Mouse (Mus musculus): ENCODE data around the gene Orc6. TPM values are rescaled to one million over a fixed set of nuclear protein-coding genes. Genes with fewer than 3 reads are reported as not detected.

Orc6 gene
- total and polyA plus RNA-seq, 2 experiments from 2014 or later = 41.4 to 62.3 TPM

GRCm38 (mm10) chr8:85329506-85329905 is 30.1 kb downstream of the Orc6 start:
- no peak overlapping the region for H3K27ac ChIP-seq
- H3K9ac ChIP-seq (replicated peaks; ENCODE audit: low read length) = no peak overlapping the region
- no peaks in the 10 kb centered on the region for H3K9me3 ChIP-seq (ENCODE audit: low read length)
- H3K36me3 ChIP-seq (ENCODE audit: insufficient read depth, low read length) = no peaks in the 10 kb centered on the region
- no peaks in the 10 kb centered on the region for H3K4me1 ChIP-seq (ENCODE audit: insufficient read depth, low read length)
- no peak overlapping the region for H3K4me3 ChIP-seq (ENCODE audit: low read length)
- no peak overlapping the region for H3K4me2 ChIP-seq (ENCODE audit: low read depth, low read length)
- no peak for DNase-seq (ENCODE audit: low spot score)
- H3K27me3 ChIP-seq (ENCODE audit: insufficient read depth, low read length) = no peaks in the 10 kb centered on the region
- ATAC-seq = no peak
- TF ChIP-seq CTCF (IDR thresholded peaks at IDR 0.05; ENCODE audit: low read depth) = no peak
- 69% methylated on average over 1 of the region's 1 CpGs for WGBS

- no peak for ATAC-seq
- H3K9me3 ChIP-seq (ENCODE audit: low read length) = no peaks in the 10 kb centered on the region
- DNase-seq (ENCODE audit: low spot score) = no peak
- no peak for TF ChIP-seq CTCF (IDR thresholded peaks at IDR 0.05; ENCODE audit: low read depth)
- H3K4me3 ChIP-seq (ENCODE audit: low read length) = no peak overlapping the region
- H3K4me2 ChIP-seq (ENCODE audit: low read depth, low read length) = no peak overlapping the region
- no peak overlapping the region for H3K27ac ChIP-seq
- H3K36me3 ChIP-seq (ENCODE audit: insufficient read depth, low read length) = no peaks in the 10 kb centered on the region
- H3K4me1 ChIP-seq (ENCODE audit: insufficient read depth, low read length) = no peaks in the 10 kb centered on the region
- no peak overlapping the region for H3K9ac ChIP-seq (replicated peaks; ENCODE audit: low read length)
- H3K27me3 ChIP-seq (ENCODE audit: insufficient read depth, low read length) = no peaks in the 10 kb centered on the region
These were observed 35.7 kb downstream of the Orc6 start for GRCm38 (mm10) chr8:85335105-85335504.

GRCm38 (mm10) chr8:85336211-85336933 is 36.9 kb downstream of the Orc6 start:
- H3K4me2 ChIP-seq (ENCODE audit: low read depth, low read length) = no peak overlapping the region
- no peak overlapping the region for H3K4me3 ChIP-seq (ENCODE audit: low read length)
- DNase-seq (ENCODE audit: low spot score) (no peak), ATAC-seq (no peak)
- no peak for TF ChIP-seq CTCF (IDR thresholded peaks at IDR 0.05; ENCODE audit: low read depth)
- H3K9me3 ChIP-seq (ENCODE audit: low read length) = no peaks in the 10 kb centered on the region
- no peaks in the 10 kb centered on the region for H3K4me1 ChIP-seq (ENCODE audit: insufficient read depth, low read length)
- 83% methylated on average over 6 of the region's 6 CpGs for WGBS
- no peak overlapping the region for H3K27ac ChIP-seq
- H3K27me3 ChIP-seq (ENCODE audit: insufficient read depth, low read length) = no peaks in the 10 kb centered on the region
- no peak overlapping the region for H3K9ac ChIP-seq (replicated peaks; ENCODE audit: low read length)
- H3K36me3 ChIP-seq (ENCODE audit: insufficient read depth, low read length) = no peaks in the 10 kb centered on the region

- DNase-seq (ENCODE audit: low spot score) = no peak
- no peak overlapping the region for H3K9ac ChIP-seq (replicated peaks; ENCODE audit: low read length)
- ATAC-seq = no peak
- no peaks in the 10 kb centered on the region for H3K4me1 ChIP-seq (ENCODE audit: insufficient read depth, low read length)
- H3K9me3 ChIP-seq (ENCODE audit: low read length) = no peaks in the 10 kb centered on the region
- TF ChIP-seq CTCF (IDR thresholded peaks at IDR 0.05; ENCODE audit: low read depth) = no peak
- no peak overlapping the region for H3K27ac ChIP-seq
- 79% methylated on average over 4 of the region's 4 CpGs for WGBS
- H3K4me3 ChIP-seq (ENCODE audit: low read length) = no peak overlapping the region
- H3K27me3 ChIP-seq (ENCODE audit: insufficient read depth, low read length) = no peaks in the 10 kb centered on the region
- no peaks in the 10 kb centered on the region for H3K36me3 ChIP-seq (ENCODE audit: insufficient read depth, low read length)
- H3K4me2 ChIP-seq (ENCODE audit: low read depth, low read length) = no peak overlapping the region
These were observed 38.2 kb downstream of the Orc6 start for GRCm38 (mm10) chr8:85337681-85338080.

GRCm38 (mm10) chr8:85339871-85340573 is 40.6 kb downstream of the Orc6 start:
- 63% methylated on average over 5 of the region's 5 CpGs for WGBS

GRCm38 (mm10) chr8:85353287-85353686 is 53.9 kb downstream of the Orc6 start:
- no peak overlapping the region for H3K4me2 ChIP-seq (ENCODE audit: low read depth, low read length)
- no peak for DNase-seq (ENCODE audit: low spot score)
- TF ChIP-seq CTCF (IDR thresholded peaks at IDR 0.05; ENCODE audit: low read depth) = no peak
- no peak overlapping the region for H3K4me3 ChIP-seq (ENCODE audit: low read length)
- H3K9ac ChIP-seq (replicated peaks; ENCODE audit: low read length) = no peak overlapping the region
- H3K27me3 ChIP-seq (ENCODE audit: insufficient read depth, low read length) = no peaks in the 10 kb centered on the region
- no peak for ATAC-seq
- H3K9me3 ChIP-seq (ENCODE audit: low read length) = no peaks in the 10 kb centered on the region
- 73% methylated on average over 4 of the region's 4 CpGs for WGBS
- H3K36me3 ChIP-seq (ENCODE audit: insufficient read depth, low read length) = no peaks in the 10 kb centered on the region
- no peak overlapping the region for H3K27ac ChIP-seq
- H3K4me1 ChIP-seq (ENCODE audit: insufficient read depth, low read length) = no peaks in the 10 kb centered on the region

More at GRCm38 (mm10) chr8:85339871-85340573, 40.6 kb downstream of the Orc6 start:
- Histone ChIP-seq H3K27me3 (ENCODE audit: insufficient read depth, low read length) (no peaks in the 10 kb centered on the region), H3K36me3 (ENCODE audit: insufficient read depth, low read length) (no peaks in the 10 kb centered on the region), H3K9me3 (ENCODE audit: low read length) (no peaks in the 10 kb centered on the region), H3K27ac (0 out of 2 replicates have a peak overlapping the region, but pooled peaks have one; percentile 41), H3K4me2 (ENCODE audit: low read depth, low read length) (no peak overlapping the region), H3K4me1 (ENCODE audit: insufficient read depth, low read length) (no peaks in the 10 kb centered on the region), H3K9ac (replicated peaks; ENCODE audit: low read length) (no peak overlapping the region), H3K4me3 (ENCODE audit: low read length) (no peak overlapping the region)
- no peak for TF ChIP-seq CTCF (IDR thresholded peaks at IDR 0.05; ENCODE audit: low read depth)
- DNase-seq (ENCODE audit: low spot score) (peak; percentile 27), ATAC-seq (peak; percentile 49; the same call in 1 of the 2 replicates)

Other genes with a start within 250 kb of the Orc6 start
- gene Fbxw9, start 239.6 kb upstream of the Orc6 start, total RNA-seq (2014; rRNA removed) = 104 and 114 TPM in 2 replicates
- gene Fbxw9, start 239.6 kb upstream of the Orc6 start, polyA plus RNA-seq (2015; fragmentation: Nextera tagmentation; extraction: Ambion mirVana) = 78.9 and 82.2 TPM in 2 replicates
- gene Gm5741, start 231.7 kb upstream of the Orc6 start, total RNA-seq (2014; rRNA removed) = not detected in 2 replicates
- 0.71 and 0.76 TPM in 2 replicates for gene Gm5741, start 231.7 kb upstream of the Orc6 start, polyA plus RNA-seq (2015; fragmentation: Nextera tagmentation; extraction: Ambion mirVana)
- gene Dhps, start 227.9 kb upstream of the Orc6 start, total RNA-seq (2014; rRNA removed) = 77.5 and 103 TPM in 2 replicates
- gene Dhps, start 227.9 kb upstream of the Orc6 start, polyA plus RNA-seq (2015; fragmentation: Nextera tagmentation; extraction: Ambion mirVana) = 118 and 123 TPM in 2 replicates
- gene Wdr83os, start 218.9 kb upstream of the Orc6 start, total RNA-seq (2014; rRNA removed) = 109 and 123 TPM in 2 replicates
- gene Wdr83os, start 218.9 kb upstream of the Orc6 start, polyA plus RNA-seq (2015; fragmentation: Nextera tagmentation; extraction: Ambion mirVana) = 129 and 131 TPM in 2 replicates
- gene Wdr83, start 218.3 kb upstream of the Orc6 start, total RNA-seq (2014; rRNA removed) = 21.4 TPM in 2 replicates
- gene Wdr83, start 218.3 kb upstream of the Orc6 start, polyA plus RNA-seq (2015; fragmentation: Nextera tagmentation; extraction: Ambion mirVana) = 38.6 and 38.9 TPM in 2 replicates
- 32.9 and 34.3 TPM in 2 replicates for gene Man2b1, start 216.4 kb upstream of the Orc6 start, total RNA-seq (2014; rRNA removed)
- gene Man2b1, start 216.4 kb upstream of the Orc6 start, polyA plus RNA-seq (2015; fragmentation: Nextera tagmentation; extraction: Ambion mirVana) = 22.5 TPM in 2 replicates
- gene Zfp791, start 176.5 kb upstream of the Orc6 start, total RNA-seq (2014; rRNA removed) = 1.5 and 2.4 TPM in 2 replicates
- 2.4 and 2.5 TPM in 2 replicates for gene Zfp791, start 176.5 kb upstream of the Orc6 start, polyA plus RNA-seq (2015; fragmentation: Nextera tagmentation; extraction: Ambion mirVana)
- not detected in 2 replicates for gene Cks1brt, start 147.7 kb upstream of the Orc6 start, total RNA-seq (2014; rRNA removed)
- gene Cks1brt, start 147.7 kb upstream of the Orc6 start, polyA plus RNA-seq (2015; fragmentation: Nextera tagmentation; extraction: Ambion mirVana) = not detected in 2 replicates
- gene Olfr371, start 73.6 kb upstream of the Orc6 start, total RNA-seq (2014; rRNA removed) = not detected in 2 replicates
- gene Olfr371, start 73.6 kb upstream of the Orc6 start, polyA plus RNA-seq (2015; fragmentation: Nextera tagmentation; extraction: Ambion mirVana) = not detected in 2 replicates
- gene Vps35, start 170 bp downstream of the Orc6 start, total RNA-seq (2014; rRNA removed) = 108 and 114 TPM in 2 replicates
- gene Vps35, start 170 bp downstream of the Orc6 start, polyA plus RNA-seq (2015; fragmentation: Nextera tagmentation; extraction: Ambion mirVana) = 151 and 153 TPM in 2 replicates
- gene Mylk3, start 86.7 kb downstream of the Orc6 start, total RNA-seq (2014; rRNA removed) = 0.16 TPM in 1 of 2 replicates, not detected in the other
- 0.19 and 0.26 TPM in 2 replicates for gene Mylk3, start 86.7 kb downstream of the Orc6 start, polyA plus RNA-seq (2015; fragmentation: Nextera tagmentation; extraction: Ambion mirVana)
- gene 4921524J17Rik, start 133.2 kb downstream of the Orc6 start, total RNA-seq (2014; rRNA removed) = 11.6 and 13.6 TPM in 2 replicates
- gene 4921524J17Rik, start 133.2 kb downstream of the Orc6 start, polyA plus RNA-seq (2015; fragmentation: Nextera tagmentation; extraction: Ambion mirVana) = 43.0 and 47.4 TPM in 2 replicates
- 99.4 and 107 TPM in 2 replicates for gene Gpt2, start 192.9 kb downstream of the Orc6 start, total RNA-seq (2014; rRNA removed)
- gene Gpt2, start 192.9 kb downstream of the Orc6 start, polyA plus RNA-seq (2015; fragmentation: Nextera tagmentation; extraction: Ambion mirVana) = 43.2 and 46.4 TPM in 2 replicates